Mouse (Mus musculus) brain, adult 2 months (tissue): ENCODE measurements around the gene Pcsk4.
"Not testable (repeated sequence)": the region's sequence is repeated elsewhere in the genome, so short reads cannot be mapped to it uniquely, and the experiment has no call there.

ENCODE experiments used
- DNase-seq: peaks from one replicate; pipeline ENCODE4 v3.0.0; 2011; ENCODE audit warnings: low read depth, low spot score

Gene Pcsk4

GRCm38 (mm10) chr10:80348244-80348781, 19.0 kb upstream of the Pcsk4 start, which contains the start of gene Adamtsl5:
Gene Adamtsl5, minus strand, starts transcription at chr10:80348412.
- DNase-seq = peak; percentile 46

- DNase-seq = no peak
Measured at GRCm38 (mm10) chr10:80347514-80347967, 18.2 kb upstream of the Pcsk4 start.

GRCm38 (mm10) chr10:80345929-80346328, 16.6 kb upstream of the Pcsk4 start:
- not testable (repeated sequence) for DNase-seq

- DNase-seq = no peak
Measured at GRCm38 (mm10) chr10:80345122-80345521, 15.8 kb upstream of the Pcsk4 start.

- DNase-seq = peak; percentile 69
Measured at GRCm38 (mm10) chr10:80344131-80344661, 14.9 kb upstream of the Pcsk4 start.

- DNase-seq = no peak
Measured at GRCm38 (mm10) chr10:80343425-80343895, 14.2 kb upstream of the Pcsk4 start.

GRCm38 (mm10) chr10:80342749-80343424, 13.6 kb upstream of the Pcsk4 start:
- peak; percentile 79 for DNase-seq

- no peak for DNase-seq
Measured at GRCm38 (mm10) chr10:80342305-80342748, 13.0 kb upstream of the Pcsk4 start.

- no peak for DNase-seq
Measured at GRCm38 (mm10) chr10:80341491-80342304, 12.4 kb upstream of the Pcsk4 start.

- no peak for DNase-seq
Measured at GRCm38 (mm10) chr10:80341026-80341425, 11.7 kb upstream of the Pcsk4 start.

GRCm38 (mm10) chr10:80339941-80340750, 10.8 kb upstream of the Pcsk4 start:
- DNase-seq = peak; percentile 94

GRCm38 (mm10) chr10:80336263-80336662, 7.0 kb upstream of the Pcsk4 start:
- no peak for DNase-seq

- DNase-seq = peak; percentile 93
Measured at GRCm38 (mm10) chr10:80332525-80332989, 3.3 kb upstream of the Pcsk4 start.

- DNase-seq = peak; percentile 83
Measured at GRCm38 (mm10) chr10:80331636-80332524, 2.6 kb upstream of the Pcsk4 start.

- DNase-seq = no peak
Measured at GRCm38 (mm10) chr10:80330888-80331287, 1.6 kb upstream of the Pcsk4 start.

GRCm38 (mm10) chr10:80330084-80330483, 786 bp upstream of the Pcsk4 start:
- no peak for DNase-seq

GRCm38 (mm10) chr10:80325045-80325444, 4.3 kb downstream of the Pcsk4 start:
- no peak for DNase-seq

GRCm38 (mm10) chr10:80324120-80325037, 4.9 kb downstream of the Pcsk4 start:
- no peak for DNase-seq
